Mouse (Mus musculus) lung, adult 2 months (tissue): ENCODE results near the gene Pdzd11.

ENCODE experiments used
- CTCF ChIP-seq: fragments of 200-500 bp; IDR thresholded peaks from 2 replicates; pipeline ENCODE4 v1.5.1; 2011; ENCODE audit warnings: mild to moderate bottlenecking, low read length, control low read depth; ENCODE audit not compliant: insufficient read depth
- POLR2A ChIP-seq: fragments of 200-500 bp; IDR thresholded peaks from 2 replicates; pipeline ENCODE4 v1.6.1; 2011; ENCODE audit warnings: low read depth, mild to moderate bottlenecking, control low read depth, low read length, borderline replicate concordance; ENCODE audit errors: extremely low read depth

DNA sequence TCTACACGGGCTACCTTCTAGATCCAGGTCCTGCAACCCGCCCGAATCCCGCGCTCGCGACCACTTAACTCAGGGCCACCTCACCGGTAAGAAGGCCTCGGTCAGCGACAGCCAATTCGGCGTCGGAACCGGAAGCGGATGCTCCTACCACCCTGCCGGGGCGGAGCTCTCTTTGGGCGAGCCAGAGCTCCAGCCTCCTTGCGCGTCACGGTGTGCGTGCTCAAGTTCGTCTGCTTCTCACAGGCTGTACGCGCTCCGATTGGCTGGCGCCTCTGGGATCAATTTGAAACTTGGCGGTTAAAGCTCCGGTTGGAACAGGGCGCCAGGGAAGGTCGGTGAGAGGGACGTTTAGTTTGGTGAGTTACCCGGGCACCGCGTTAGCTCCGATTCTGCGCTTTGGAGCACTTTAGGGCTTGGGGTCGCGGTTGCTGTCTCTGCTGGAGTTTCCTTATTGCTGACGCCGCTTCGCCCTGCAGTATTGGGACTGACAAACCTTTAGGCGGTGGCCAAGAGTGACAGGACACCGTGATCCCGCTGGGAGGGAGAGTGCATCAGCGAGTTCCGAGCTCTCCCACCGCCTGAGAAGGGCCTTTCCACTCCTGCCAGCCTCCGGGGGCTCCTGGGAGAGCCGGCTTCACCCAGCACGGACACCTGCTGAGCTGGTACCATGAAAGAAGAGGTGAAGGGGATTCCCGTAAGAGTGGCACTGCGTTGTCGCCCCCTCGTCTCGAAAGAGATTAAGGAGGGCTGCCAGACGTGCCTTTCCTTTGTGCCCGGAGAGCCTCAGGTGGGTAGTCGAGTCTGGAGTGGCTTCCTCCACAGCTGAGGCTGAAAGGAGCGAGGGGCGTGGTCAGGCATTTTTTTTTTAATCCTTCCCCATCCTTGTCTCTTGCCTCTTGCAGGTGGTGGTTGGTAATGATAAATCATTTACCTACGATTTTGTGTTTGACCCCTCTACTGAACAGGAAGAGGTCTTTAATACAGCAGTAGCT lies at the start of gene Pdzd11:
- TF ChIP-seq CTCF (no peak), POLR2A (peak; percentile 76; the same call in 1 of the 2 replicates)
